Mouse (Mus musculus) neural tube, embryonic 11.5 days (tissue): ENCODE results near the gene Acsl5. TPM values are rescaled to one million over a fixed set of nuclear protein-coding genes. Genes with fewer than 3 reads are reported as not detected.

ENCODE experiments used
- ATAC-seq: fragments of 200-750 bp; cut with Nextera tagmentation; 2 replicates; pipeline ENCODE4 v1.8.0; 2017; ENCODE audit warnings: moderate number of reproducible peaks, mild to moderate bottlenecking, moderate TSS enrichment, moderate library complexity; ENCODE audit not compliant: insufficient read depth, low FRiP score, low TSS enrichment
- DNase-seq: peaks from one replicate; pipeline ENCODE4 v3.0.0-alpha.2; 2015; ENCODE audit warnings: low spot score
- H3K27ac ChIP-seq: fragments of 300-500 bp; sonication (generic); 2 replicates; pipeline ENCODE4 v1.5.1; 2014; ENCODE audit warnings: low read depth, mild to moderate bottlenecking, low read length
- H3K27me3 ChIP-seq: fragments of 300-500 bp; sonication (generic); 2 replicates; pipeline ENCODE4 v1.6.1; 2014; ENCODE audit warnings: mild to moderate bottlenecking, low read length, mixed read lengths; ENCODE audit not compliant: control insufficient read depth, insufficient read depth
- H3K36me3 ChIP-seq: fragments of 300-500 bp; sonication (generic); 2 replicates; pipeline ENCODE4 v1.6.1; 2014; ENCODE audit warnings: mild to moderate bottlenecking, low read length, moderate library complexity, mixed read lengths; ENCODE audit not compliant: control insufficient read depth, insufficient read depth
- H3K4me1 ChIP-seq: fragments of 300-500 bp; sonication (generic); 2 replicates; pipeline ENCODE4 v1.6.1; 2014; ENCODE audit warnings: low read length, mixed read lengths; ENCODE audit not compliant: control insufficient read depth, insufficient read depth
- H3K4me2 ChIP-seq: fragments of 300-500 bp; sonication (generic); 2 replicates; pipeline ENCODE4 v1.6.1; 2014; ENCODE audit warnings: low read depth, mild to moderate bottlenecking, moderate library complexity
- H3K4me3 ChIP-seq: fragments of 300-500 bp; sonication (generic); 2 replicates; pipeline ENCODE4 v1.5.1; 2014; ENCODE audit warnings: low read depth, low read length
- H3K9ac ChIP-seq: fragments of 300-500 bp; sonication (generic); 2 replicates; pipeline ENCODE4 v1.6.1; 2014; ENCODE audit warnings: mild to moderate bottlenecking, low read length
- H3K9me3 ChIP-seq: fragments of 300-500 bp; sonication (generic); 2 replicates; pipeline ENCODE4 v1.6.1; 2016; ENCODE audit warnings: low read length; ENCODE audit not compliant: control insufficient read depth
- WGBS: fragments of 180-500 bp; shearing (Covaris S2); extraction: QIAGEN DNeasy Blood & Tissue Kit; methylation state at CpG from one replicate; pipeline ENCODE4 v1.1.7; 2014; 5-methylcytosine and 5-hydroxymethylcytosine counted together
- polyA plus RNA-seq: library from polyadenylated mRNA; unstranded; fragments of >200 nt; fragmentation: Nextera tagmentation; extraction: Ambion mirVana; gene quantifications from 2 replicates; pipeline ENCODE4 v1.2.1, GENCODE M21; 2014

Gene Acsl5
- polyA plus RNA-seq, 1 experiment from 2014 or later = 19.4 TPM

- DNase-seq = no peak
- no peak overlapping the region for H3K4me3 ChIP-seq
- no peak for ATAC-seq
- no peak overlapping the region for H3K9ac ChIP-seq
- no peak overlapping the region for H3K4me2 ChIP-seq
- no peaks in the 10 kb centered on the region for H3K36me3 ChIP-seq
- no peak overlapping the region for H3K27ac ChIP-seq
- H3K4me1 ChIP-seq = peaks cover 3% of the 10 kb centered on the region; the same call in 1 of the 2 replicates
- H3K27me3 ChIP-seq = no peaks in the 10 kb centered on the region
- no peaks in the 10 kb centered on the region for H3K9me3 ChIP-seq
- WGBS = 91% methylated on average over 5 of the region's 5 CpGs
These were observed 1.3 kb upstream of the Acsl5 start for GRCm38 (mm10) chr19:55250451-55250850.

GRCm38 (mm10) chr19:55253239-55253569 lies 1.5 kb downstream of the Acsl5 start:
- peak overlapping the region; percentile 96 for H3K4me2 ChIP-seq
- peak overlapping the region; percentile 54 for H3K4me3 ChIP-seq
- H3K9ac ChIP-seq = peak overlapping the region; percentile 80
- DNase-seq (peak; percentile 32), ATAC-seq (no peak)
- H3K27me3 ChIP-seq = no peaks in the 10 kb centered on the region
- H3K36me3 ChIP-seq = no peaks in the 10 kb centered on the region
- no peak overlapping the region for H3K27ac ChIP-seq
- 6% methylated on average over 9 of the region's 9 CpGs for WGBS
- H3K4me1 ChIP-seq = peaks cover 3% of the 10 kb centered on the region; the same call in 1 of the 2 replicates
- no peaks in the 10 kb centered on the region for H3K9me3 ChIP-seq

GRCm38 (mm10) chr19:55253570-55254441 lies 2.1 kb downstream of the Acsl5 start:
- peak overlapping the region; percentile 54 for H3K4me3 ChIP-seq
- ATAC-seq (peak; percentile 83), DNase-seq (peak; percentile 63)
- no peaks in the 10 kb centered on the region for H3K27me3 ChIP-seq
- 2% methylated on average over 32 of the region's 32 CpGs for WGBS
- peaks cover 3% of the 10 kb centered on the region; the same call in 1 of the 2 replicates for H3K4me1 ChIP-seq
- H3K36me3 ChIP-seq = no peaks in the 10 kb centered on the region
- H3K4me2 ChIP-seq = peak overlapping the region; percentile 96
- peak overlapping the region; percentile 80 for H3K9ac ChIP-seq
- no peaks in the 10 kb centered on the region for H3K9me3 ChIP-seq
- H3K27ac ChIP-seq = peak overlapping the region; percentile 64; the same call in 1 of the 2 replicates

GRCm38 (mm10) chr19:55254513-55255016 lies 2.8 kb downstream of the Acsl5 start:
- WGBS = 10% methylated on average over 5 of the region's 5 CpGs
- Histone ChIP-seq H3K4me1 (peaks cover 3% of the 10 kb centered on the region; the same call in 1 of the 2 replicates), H3K4me3 (peak overlapping the region; percentile 54), H3K9me3 (no peaks in the 10 kb centered on the region), H3K4me2 (peak overlapping the region; percentile 96), H3K27me3 (no peaks in the 10 kb centered on the region), H3K27ac (no peak overlapping the region; the same call in 1 of the 2 replicates), H3K9ac (peak overlapping the region; percentile 80), H3K36me3 (no peaks in the 10 kb centered on the region)
- DNase-seq (peak; percentile 40), ATAC-seq (peak; percentile 54)

GRCm38 (mm10) chr19:55256156-55256555 lies 4.4 kb downstream of the Acsl5 start:
- Histone ChIP-seq H3K9ac (no peak overlapping the region), H3K4me1 (peaks cover 3% of the 10 kb centered on the region; the same call in 1 of the 2 replicates), H3K4me2 (no peak overlapping the region), H3K27ac (no peak overlapping the region), H3K9me3 (no peaks in the 10 kb centered on the region), H3K4me3 (no peak overlapping the region), H3K27me3 (no peaks in the 10 kb centered on the region), H3K36me3 (no peaks in the 10 kb centered on the region)
- DNase-seq = no peak
- ATAC-seq = no peak
- WGBS = 92% methylated on average over 9 of the region's 9 CpGs

GRCm38 (mm10) chr19:55257656-55258375 lies 6.1 kb downstream of the Acsl5 start:
- Histone ChIP-seq H3K4me1 (peaks cover 3% of the 10 kb centered on the region; the same call in 1 of the 2 replicates), H3K9ac (no peak overlapping the region), H3K4me2 (no peak overlapping the region), H3K36me3 (no peaks in the 10 kb centered on the region), H3K27ac (no peak overlapping the region), H3K4me3 (no peak overlapping the region), H3K27me3 (no peaks in the 10 kb centered on the region), H3K9me3 (no peaks in the 10 kb centered on the region)
- WGBS = 92% methylated on average over 5 of the region's 5 CpGs
- no peak for DNase-seq
- no peak for ATAC-seq

- Histone ChIP-seq H3K4me1 (peaks cover 3% of the 10 kb centered on the region; the same call in 1 of the 2 replicates), H3K4me3 (no peak overlapping the region), H3K9ac (no peak overlapping the region), H3K27ac (no peak overlapping the region), H3K36me3 (no peaks in the 10 kb centered on the region), H3K9me3 (no peaks in the 10 kb centered on the region), H3K4me2 (no peak overlapping the region), H3K27me3 (no peaks in the 10 kb centered on the region)
- DNase-seq (no peak), ATAC-seq (no peak)
- 96% methylated on average over 5 of the region's 5 CpGs for WGBS
These were observed 6.8 kb downstream of the Acsl5 start for GRCm38 (mm10) chr19:55258514-55258913.

GRCm38 (mm10) chr19:55260389-55261184 lies 8.8 kb downstream of the Acsl5 start:
- no peak overlapping the region for H3K27ac ChIP-seq
- H3K27me3 ChIP-seq = no peaks in the 10 kb centered on the region
- DNase-seq = no peak
- WGBS = 72% methylated on average over 12 of the region's 12 CpGs
- H3K9me3 ChIP-seq = no peaks in the 10 kb centered on the region
- no peak overlapping the region for H3K4me2 ChIP-seq
- H3K9ac ChIP-seq = no peak overlapping the region
- no peaks in the 10 kb centered on the region for H3K4me1 ChIP-seq
- ATAC-seq = no peak
- no peak overlapping the region for H3K4me3 ChIP-seq
- no peaks in the 10 kb centered on the region for H3K36me3 ChIP-seq
